Mouse (Mus musculus) G1E (cell line): ENCODE measurements at regions not wholly inside any gene's neighbourhood (a gene's known extent, or its start where the extent isn't known, plus 50 kb on each side); places are given as distances from the start of the nearest gene placed in this dataset.

Experiments used
- CTCF ChIP-seq: IDR thresholded peaks from 2 replicates; pipeline ENCODE4 v1.5.1; 2012; ENCODE audit warnings: low read depth, low read length, inconsistent platforms, mixed read lengths
- GATA1 ChIP-seq: IDR thresholded peaks from 2 replicates; pipeline ENCODE4 v1.6.1; 2012; ENCODE audit warnings: borderline replicate concordance, low read length, inconsistent platforms, mixed read lengths
- GATA2 ChIP-seq: IDR thresholded peaks from 2 replicates; pipeline ENCODE4 v1.6.1; 2012; ENCODE audit warnings: low read depth, low read length, inconsistent platforms, borderline replicate concordance
- TAL1 ChIP-seq: conservative IDR thresholded peaks from 2 replicates; pipeline ENCODE4 v1.6.1; 2012; ENCODE audit warnings: low read depth, low read length, inconsistent platforms, mixed read lengths

DNA sequence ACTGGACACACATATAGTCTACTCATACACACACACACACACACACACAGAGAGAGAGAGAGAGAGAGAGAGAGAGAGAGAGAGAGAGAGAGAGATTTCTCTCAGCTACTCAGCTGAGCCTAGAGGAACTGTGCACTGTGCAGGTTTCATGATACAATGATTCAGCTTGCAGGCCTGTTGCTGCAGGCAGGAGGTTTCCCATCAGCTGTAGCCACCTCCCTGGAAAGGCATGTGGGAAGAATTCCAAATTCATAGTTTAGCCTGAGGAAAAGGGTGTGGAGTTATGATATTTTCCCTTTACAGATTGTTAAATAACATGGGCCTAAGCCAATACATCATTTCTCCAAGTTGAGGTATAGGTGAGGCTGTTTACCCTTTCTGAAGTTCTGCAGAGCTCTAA is 204.3 kb upstream of the A1bg start:
- TF ChIP-seq GATA1 (no peak), TAL1 (no peak), CTCF (no peak), GATA2 (no peak)
